Comparison of ENCODE assay signal across 8 mouse cellular contexts in genomic region chr12:112588426-112589256, GRCm38 (mm10). TPM values are rescaled to one million over a fixed set of nuclear protein-coding genes. Genes with fewer than 3 reads are reported as not detected.
DNase-seq lines count a peak whose midpoint lies in the region; ATAC-seq and TF ChIP-seq lines count a peak whose summit lies in the region.

TSS of gene Inf2 (plus strand) at chr12:112588784.

- peak within 1 kb of the TSS; percentile 93 for H3K4me2 ChIP-seq in embryonic facial prominence, embryonic 14.5 days (ENCODE audit: low read depth, low read length)
- H3K4me2 ChIP-seq in midbrain, embryonic 11.5 days: peak within 1 kb of the TSS; percentile 96

- H3K4me1 ChIP-seq in embryonic facial prominence, embryonic 14.5 days (ENCODE audit: control insufficient read depth, insufficient read depth, low read length): peaks cover 24% of the 10 kb centered on the region
- peaks cover 33% of the 10 kb centered on the region for H3K4me1 ChIP-seq in heart, adult 2 months (ENCODE audit: control insufficient read depth, insufficient read depth, low read length)
- H3K4me1 ChIP-seq in kidney, adult 2 months (ENCODE audit: control insufficient read depth, insufficient read depth, low read length): 0 out of 2 replicates have a peak, but pooled peaks cover 4% of the 10 kb centered on the region
- H3K4me1 ChIP-seq in limb, embryonic 10.5 days: peaks cover 42% of the 10 kb centered on the region
- peaks cover 10% of the 10 kb centered on the region for H3K4me1 ChIP-seq in midbrain, embryonic 11.5 days (ENCODE audit: control insufficient read depth, insufficient read depth, low read length)
- peaks cover 46% of the 10 kb centered on the region for H3K4me1 ChIP-seq in small intestine, adult 2 months (ENCODE audit: control insufficient read depth, insufficient read depth, insufficient read length, low read length)

- H3K4me3 ChIP-seq in embryonic facial prominence, embryonic 14.5 days (ENCODE audit: low read depth, low read length): peak within 1 kb of the TSS; percentile 67
- H3K4me3 ChIP-seq in heart, adult 2 months: peak within 1 kb of the TSS; percentile 60
- peak within 1 kb of the TSS; percentile 75 for H3K4me3 ChIP-seq in kidney, adult 2 months (ENCODE audit: insufficient read depth, low read depth, low read length)
- peak within 1 kb of the TSS; percentile 64 for H3K4me3 ChIP-seq in limb, embryonic 10.5 days
- H3K4me3 ChIP-seq in midbrain, embryonic 11.5 days (ENCODE audit: low read depth, low read length): peak within 1 kb of the TSS; percentile 44
- peak within 1 kb of the TSS; percentile 85 for H3K4me3 ChIP-seq in small intestine, adult 2 months (ENCODE audit: low read depth, low read length)

- H3K27ac ChIP-seq in embryonic facial prominence, embryonic 14.5 days (replicated peaks; ENCODE audit: low read depth, low read length): no peak within 1 kb of the TSS; the same call in 1 of the 2 replicates
- peak within 1 kb of the TSS; percentile 93 for H3K27ac ChIP-seq in heart, adult 2 months
- peak within 1 kb of the TSS; percentile 47 for H3K27ac ChIP-seq in kidney, adult 2 months (ENCODE audit: insufficient read depth, low read depth, low read length)
- H3K27ac ChIP-seq in limb, embryonic 10.5 days: peak within 1 kb of the TSS; percentile 75
- no peak within 1 kb of the TSS for H3K27ac ChIP-seq in midbrain, embryonic 11.5 days (ENCODE audit: low read depth, low read length)
- peak within 1 kb of the TSS; percentile 21 for H3K27ac ChIP-seq in small intestine, adult 2 months (ENCODE audit: insufficient read depth, low read depth, low read length)

- under 1% methylated on average over 32 of the region's 60 CpGs for WGBS in embryonic facial prominence, embryonic 14.5 days
- 1% methylated on average over 58 of the region's 60 CpGs for WGBS in heart, adult 2 months
- WGBS in kidney, adult 2 months: 2% methylated on average over 58 of the region's 60 CpGs
- under 1% methylated on average over 60 of the region's 60 CpGs for WGBS in limb, embryonic 10.5 days
- under 1% methylated on average over 42 of the region's 60 CpGs for WGBS in midbrain, embryonic 11.5 days
- WGBS in small intestine, adult 2 months: 1% methylated on average over 60 of the region's 60 CpGs

- no peaks in the 10 kb centered on the region for H3K79me2 ChIP-seq in heart, adult 2 months (replicated peaks; ENCODE audit: control insufficient read depth, insufficient read depth, low read length)

- peaks cover 4% of the 10 kb centered on the region; the same call in 1 of the 2 replicates for H3K27me3 ChIP-seq in embryonic facial prominence, embryonic 14.5 days (replicated peaks; ENCODE audit: control insufficient read depth, insufficient read depth, low read length)
- H3K27me3 ChIP-seq in heart, adult 2 months (ENCODE audit: control insufficient read depth, insufficient read depth, low read length): 0 out of 2 replicates have a peak, but pooled peaks cover 2% of the 10 kb centered on the region
- no peaks in the 10 kb centered on the region for H3K27me3 ChIP-seq in kidney, adult 2 months (replicated peaks; ENCODE audit: control insufficient read depth, insufficient read depth, low read length)
- H3K27me3 ChIP-seq in limb, embryonic 10.5 days (ENCODE audit: low read depth, poor library complexity, severe bottlenecking): peaks cover 58% of the 10 kb centered on the region
- H3K27me3 ChIP-seq in midbrain, embryonic 11.5 days (ENCODE audit: control insufficient read depth, insufficient read depth, low read length): peaks cover 31% of the 10 kb centered on the region
- 0 out of 2 replicates have a peak, but pooled peaks cover 3% of the 10 kb centered on the region for H3K27me3 ChIP-seq in small intestine, adult 2 months (ENCODE audit: control insufficient read depth, insufficient read depth, low read length)

- ATAC-seq in cerebellum, adult (ENCODE audit: insufficient number of reproducible peaks, low FRiP score, low TSS enrichment): no peak
- peak; percentile 92 for ATAC-seq in embryonic facial prominence, embryonic 14.5 days (ENCODE audit: low read depth)
- ATAC-seq in midbrain, embryonic 11.5 days (ENCODE audit: low FRiP score): peak; percentile 86

- 0 out of 2 replicates have a peak, but pooled peaks have one; percentile 7 for TF ChIP-seq CTCF in heart, adult 2 months (IDR thresholded peaks at IDR 0.05)
- no peak for TF ChIP-seq CTCF in kidney, adult 2 months (conservative IDR thresholded peaks at IDR 0.05; ENCODE audit: insufficient read depth, insufficient read length, low read depth, low read length)
- no peak for TF ChIP-seq CTCF in small intestine, adult 2 months (IDR thresholded peaks at IDR 0.05; ENCODE audit: extremely low read depth, insufficient read length, insufficient replicate concordance, low read depth, low read length)

- H3K9me3 ChIP-seq in embryonic facial prominence, embryonic 14.5 days (ENCODE audit: control insufficient read depth, low read length): no peaks in the 10 kb centered on the region
- no peaks in the 10 kb centered on the region for H3K9me3 ChIP-seq in limb, embryonic 10.5 days (replicated peaks)
- H3K9me3 ChIP-seq in midbrain, embryonic 11.5 days (ENCODE audit: control insufficient read depth, low read length): no peaks in the 10 kb centered on the region

- no peak for TF ChIP-seq EP300 in heart, adult 2 months (IDR thresholded peaks at IDR 0.05; ENCODE audit: insufficient read depth, low read depth, low read length)

- H3K36me3 ChIP-seq in embryonic facial prominence, embryonic 14.5 days (ENCODE audit: control insufficient read depth, insufficient read depth, low read length): no peaks in the 10 kb centered on the region
- no peaks in the 10 kb centered on the region for H3K36me3 ChIP-seq in heart, adult 2 months (ENCODE audit: control insufficient read depth, insufficient read depth, low read length)
- no peaks in the 10 kb centered on the region for H3K36me3 ChIP-seq in kidney, adult 2 months (ENCODE audit: control insufficient read depth, insufficient read depth, low read length)
- H3K36me3 ChIP-seq in limb, embryonic 10.5 days: no peaks in the 10 kb centered on the region
- no peaks in the 10 kb centered on the region for H3K36me3 ChIP-seq in midbrain, embryonic 11.5 days (ENCODE audit: control insufficient read depth, insufficient read depth, low read length)
- H3K36me3 ChIP-seq in small intestine, adult 2 months (ENCODE audit: control insufficient read depth, insufficient read depth, low read length): no peaks in the 10 kb centered on the region

- peak; percentile 64 for DNase-seq in cerebellum, adult 11-12 months
- DNase-seq in embryonic facial prominence, embryonic 14.5 days (ENCODE audit: low spot score): peak; percentile 89
- DNase-seq in heart, adult 2 months: peak; percentile 91 to 92
- peak; percentile 89 for DNase-seq in kidney, adult 2 months
- DNase-seq in limb, embryonic 10.5 days (ENCODE audit: low spot score): peak; percentile 88
- DNase-seq in midbrain, embryonic 11.5 days (ENCODE audit: low spot score, missing footprints): peak; percentile 94

- TF ChIP-seq POLR2A in heart, adult 2 months (IDR thresholded peaks at IDR 0.05; ENCODE audit: insufficient read depth, low read depth, low read length): peak; percentile 61
- TF ChIP-seq POLR2A in kidney, adult 2 months (IDR thresholded peaks at IDR 0.05; ENCODE audit: low read depth, low read length): no peak
- peak; percentile 33; the same call in 1 of the 2 replicates for TF ChIP-seq POLR2A in small intestine, adult 2 months (IDR thresholded peaks at IDR 0.05; ENCODE audit: low read depth, low read length)

- intact Hi-C loops in heart, adult 2 months (cut with DNase I): loop anchor here (2.0 to 5.0 kb wide), 4 partner anchors 16 to 96 kb away; no protein-coding TSS in a partner anchor

- H3K9ac ChIP-seq in embryonic facial prominence, embryonic 14.5 days (ENCODE audit: low read depth, low read length): peak within 1 kb of the TSS; percentile 74
- peak within 1 kb of the TSS; percentile 89 for H3K9ac ChIP-seq in heart, adult 2 months (ENCODE audit: low read depth, low read length)
- peak within 1 kb of the TSS; percentile 59 for H3K9ac ChIP-seq in midbrain, embryonic 11.5 days (ENCODE audit: low read length)

RNA-seq across cellular contexts. Expression of gene Inf2, which starts in this region (rescaled TPM):
- 6.4 and 8.1 TPM in 2 replicates for polyA plus RNA-seq in embryonic facial prominence, embryonic 14.5 days (2014; fragmentation: Nextera tagmentation; extraction: Ambion mirVana)
- total RNA-seq in heart, adult 2 months (2021): 10 to 100 TPM; 15.0 to 17.3 TPM
- polyA plus RNA-seq in heart, adult 2 months (2012; rRNA removed): 11.7 and 12.7 TPM in 2 replicates
- 8.9 and 9.6 TPM in 2 replicates for polyA plus RNA-seq in kidney, adult 2 months (2012; rRNA removed)
- 1.3 and 1.6 TPM in 2 replicates for polyA plus RNA-seq in limb, embryonic 10.5 days (2016; fragmentation: Nextera tagmentation; extraction: Ambion mirVana)
- 1.2 and 1.4 TPM in 2 replicates for polyA plus RNA-seq in midbrain, embryonic 11.5 days (2014; fragmentation: Nextera tagmentation; extraction: Ambion mirVana)
- polyA plus RNA-seq in small intestine, adult 2 months (2012; rRNA removed): 6.6 and 11.0 TPM in 2 replicates

Comparison
In these comparisons a context has a peak if more than half of its experiments do, and no peak if none do; other contexts are left out.
1. H3K27ac ChIP-seq: peak in heart, adult 2 months (single experiment), kidney, adult 2 months (single experiment), limb, embryonic 10.5 days (single experiment) and small intestine, adult 2 months (single experiment); none in embryonic facial prominence, embryonic 14.5 days (single experiment) and midbrain, embryonic 11.5 days (single experiment).
2. Peak in every context shown above with its lines, with median percentiles within 50 percentile points of each other: DNase-seq, H3K4me3 ChIP-seq and H3K9ac ChIP-seq.